11 mouse cellular contexts compared by ENCODE assay signal in the genomic region with DNA sequence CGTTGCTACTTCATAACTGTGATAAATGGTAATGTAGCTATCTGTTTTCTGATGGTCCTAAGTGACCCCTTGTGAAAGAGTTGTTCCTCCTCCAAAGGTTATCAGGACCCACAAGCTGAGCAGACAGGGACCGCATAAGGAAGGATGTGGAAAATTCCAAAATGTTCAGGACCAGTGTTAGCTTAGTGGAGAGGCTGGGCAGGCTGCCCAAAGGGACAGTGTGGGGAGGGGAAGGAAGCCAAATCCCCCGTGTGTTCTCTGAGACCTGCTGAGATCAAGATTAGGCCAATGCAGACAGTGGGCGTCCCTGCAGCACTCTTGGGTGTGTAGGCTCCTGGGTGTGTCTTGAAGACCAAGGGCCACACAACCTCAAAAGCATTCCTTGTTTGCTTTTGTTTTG. TPM values are rescaled to one million over a fixed set of nuclear protein-coding genes. Genes with fewer than 3 reads are reported as not detected.
DNase-seq lines count a peak whose midpoint lies in the region; ATAC-seq and TF ChIP-seq lines count a peak whose summit lies in the region.
"Had no signal": no experiment of that assay in that cellular context is flagged by ENCODE, and none has a peak within 500 bp of the region (broad histone marks: within the 10 kb centered on the region; RNA-seq: fewer than 3 reads in every experiment).

No protein-coding gene starts in this region.

- DNase-seq in cerebellum, adult 18-20 months, result peak; percentile 68 to 80
- DNase-seq in cerebellum, adult 11 months, result no peak
- DNase-seq in MEL (ENCODE audit: low read depth, low spot score), result peak; percentile 41
- peak; percentile 57 for DNase-seq in gastrocnemius, postnatal 14 days
- DNase-seq in kidney, postnatal 0 days (ENCODE audit: low spot score), result peak; percentile 78
- no peak for DNase-seq in hindbrain, postnatal 0 days (ENCODE audit: low spot score)
- DNase-seq in right cerebral cortex, adult 18-20 months, result no peak
- no peak for DNase-seq in thymus, postnatal 10 days (ENCODE audit: low spot score in 2 of 2)

- ATAC-seq in kidney, postnatal 0 days (replicated peaks; ENCODE audit: low FRiP score, low read depth), result no peak
- ATAC-seq in hindbrain, postnatal 0 days, result no peak

- TF ChIP-seq EP300 in MEL (IDR thresholded peaks at IDR 0.05; ENCODE audit: low read depth in 1 of 2, low read length in 2 of 2), result no peak

- 52% methylated on average over 4 of the region's 4 CpGs for WGBS in kidney, postnatal 0 days
- WGBS in hindbrain, postnatal 0 days, result 57% methylated on average over 4 of the region's 4 CpGs

- TF ChIP-seq RAD21 in MEL (IDR thresholded peaks at IDR 0.05; ENCODE audit: low read depth, low read length), result no peak

- 0 out of 2 replicates have a peak overlapping the region, but pooled peaks have one; percentile 7 for H3K27ac ChIP-seq in MEL (ENCODE audit: control insufficient read depth, low read depth, low read length)
- peak overlapping the region; percentile 39; the same call in 1 of the 2 replicates for H3K27ac ChIP-seq in kidney, postnatal 0 days
- no peak overlapping the region for H3K27ac ChIP-seq in hindbrain, postnatal 0 days
- H3K27ac ChIP-seq: liver, embryonic 14.5 days; neural tube, embryonic 13.5 days had no signal

- TF ChIP-seq POLR2A in MEL (IDR thresholded peaks at IDR 0.05; ENCODE audit: control insufficient read depth in 1 of 2, insufficient read depth in 1 of 2, low read depth in 1 of 2, low read length in 2 of 2, poor library complexity in 1 of 2), result no peak

- H3K4me3 ChIP-seq in MEL (ENCODE audit: control insufficient read depth in 1 of 2, insufficient read depth in 1 of 2, low read depth in 2 of 2, low read length in 2 of 2), result no peak overlapping the region
- no peak overlapping the region for H3K4me3 ChIP-seq in kidney, postnatal 0 days (replicated peaks; ENCODE audit: low read depth, low read length)
- no peak overlapping the region for H3K4me3 ChIP-seq in hindbrain, postnatal 0 days (ENCODE audit: low read length)
- H3K4me3 ChIP-seq: neural tube, embryonic 13.5 days had no signal

- H3K9ac ChIP-seq in MEL (ENCODE audit: control insufficient read depth, low read depth, low read length, poor library complexity, severe bottlenecking), result no peak overlapping the region
- no peak overlapping the region for H3K9ac ChIP-seq in kidney, postnatal 0 days (ENCODE audit: low read depth, low read length)
- H3K9ac ChIP-seq in hindbrain, postnatal 0 days (replicated peaks; ENCODE audit: low read length), result no peak overlapping the region
- H3K9ac ChIP-seq: liver, embryonic 14.5 days; neural tube, embryonic 13.5 days had no signal

- peaks cover 0 to 10% of the 10 kb centered on the region in 2 experiments; a peak in 3 of 4 replicates for H3K36me3 ChIP-seq in MEL (ENCODE audit: control insufficient read depth in 1 of 2, insufficient read depth in 2 of 2, low read length in 2 of 2)
- H3K36me3 ChIP-seq in kidney, postnatal 0 days (ENCODE audit: insufficient read depth, low read length), result peaks cover 9% of the 10 kb centered on the region; the same call in 1 of the 2 replicates
- H3K36me3 ChIP-seq in hindbrain, postnatal 0 days (ENCODE audit: insufficient read depth, low read length), result peaks cover 8% of the 10 kb centered on the region

- TF ChIP-seq CTCF in MEL (IDR thresholded peaks at IDR 0.05 in 2 of 3, conservative IDR thresholded peaks at IDR 0.05 in 1 of 3; ENCODE audit: control insufficient read depth in 1 of 3, insufficient read depth in 1 of 3, low read depth in 2 of 3, low read length in 3 of 3, poor library complexity in 1 of 3, severe bottlenecking in 1 of 3), result no peak
- no peak for TF ChIP-seq CTCF in kidney, postnatal 0 days (IDR thresholded peaks at IDR 0.05; ENCODE audit: low read depth)
- no peak for TF ChIP-seq CTCF in hindbrain, postnatal 0 days (IDR thresholded peaks at IDR 0.05; ENCODE audit: low read depth)

- peaks cover 3 to 8% of the 10 kb centered on the region in 2 experiments for H3K4me1 ChIP-seq in MEL (ENCODE audit: control insufficient read depth in 1 of 2, insufficient read depth in 2 of 2, low read length in 2 of 2)
- H3K4me1 ChIP-seq in kidney, postnatal 0 days (replicated peaks; ENCODE audit: insufficient read depth, low read length), result no peaks in the 10 kb centered on the region
- no peaks in the 10 kb centered on the region for H3K4me1 ChIP-seq in hindbrain, postnatal 0 days (ENCODE audit: insufficient read depth, low read length)

- H3K79me2 ChIP-seq in MEL (ENCODE audit: control insufficient read depth, insufficient read depth, low read length, poor library complexity), result no peaks in the 10 kb centered on the region; the same call in 1 of the 2 replicates

- intact Hi-C loops in gastrocnemius, postnatal 14 days (cut with DNase I; ENCODE audit: low total_unique reads), result no loop called here

- H3K27me3 ChIP-seq in MEL (ENCODE audit: control insufficient read depth in 1 of 2, insufficient read depth in 2 of 2, low read length in 2 of 2), result no peaks in the 10 kb centered on the region
- no peaks in the 10 kb centered on the region for H3K27me3 ChIP-seq in kidney, postnatal 0 days (ENCODE audit: insufficient read depth, low read length)
- H3K27me3 ChIP-seq in hindbrain, postnatal 0 days (ENCODE audit: insufficient read depth, low read length), result no peaks in the 10 kb centered on the region
- H3K27me3 ChIP-seq: neural tube, embryonic 13.5 days had no signal

- H3K9me3 ChIP-seq in MEL (replicated peaks; ENCODE audit: insufficient read depth, low read length), result no peaks in the 10 kb centered on the region
- H3K9me3 ChIP-seq in kidney, postnatal 0 days (replicated peaks; ENCODE audit: low read length), result no peaks in the 10 kb centered on the region
- no peaks in the 10 kb centered on the region for H3K9me3 ChIP-seq in hindbrain, postnatal 0 days (ENCODE audit: low read length)
- H3K9me3 ChIP-seq: neural tube, embryonic 13.5 days had no signal

- H3K4me2 ChIP-seq in kidney, postnatal 0 days (ENCODE audit: low read length), result no peak overlapping the region
- H3K4me2 ChIP-seq in hindbrain, postnatal 0 days (ENCODE audit: low read depth, low read length), result no peak overlapping the region
- H3K4me2 ChIP-seq: neural tube, embryonic 13.5 days had no signal

TF ChIP-seq in MEL, 35 proteins besides CTCF, POLR2A, EP300 and RAD21:
- no peak for TF ChIP-seq TBP (IDR thresholded peaks at IDR 0.05; ENCODE audit: low read depth, low read length)
- peak; percentile 19; the same call in 1 of the 2 replicates for TF ChIP-seq GATA1 (IDR thresholded peaks at IDR 0.05; ENCODE audit: low read depth, low read length)
- no peak for TF ChIP-seq MYB (IDR thresholded peaks at IDR 0.05; ENCODE audit: low read depth, low read length)
- no peak for TF ChIP-seq SMC3 (IDR thresholded peaks at IDR 0.05; ENCODE audit: low read depth, low read length)
- TF ChIP-seq NELFE (IDR thresholded peaks at IDR 0.05; ENCODE audit: low read depth, low read length), result no peak
- no peak for TF ChIP-seq RCOR1 (IDR thresholded peaks at IDR 0.05; ENCODE audit: low read depth, low read length)
- TF ChIP-seq ELF1 (IDR thresholded peaks at IDR 0.05; ENCODE audit: low read depth, low read length), result no peak

RNA-seq across cellular contexts. Expression of a gene that starts 19.3 kb away (rescaled TPM):
- 84.1 and 90.9 TPM in 2 replicates for total RNA-seq in MEL (2012; rRNA removed)
- 100 to 1,000 TPM in 1 of 2 experiments, not detected in 1; 189 TPM for polyA plus RNA-seq in MEL (2012; ENCODE audit: insufficient read depth in 1 of 2, insufficient read length in 2 of 2, low read depth in 1 of 2, low replicate concordance in 2 of 2, missing spikeins in 1 of 2)
- total RNA-seq in gastrocnemius, postnatal 14 days (2021), result 10 to 100 TPM; 18.7 to 24.7 TPM
- 166 and 169 TPM in 2 replicates for polyA plus RNA-seq in kidney, postnatal 0 days (2015; fragmentation: Nextera tagmentation; extraction: Ambion mirVana)
- 152 and 207 TPM in 2 replicates for total RNA-seq in hindbrain, postnatal 0 days (2014; rRNA removed)
- polyA plus RNA-seq in hindbrain, postnatal 0 days (2015; fragmentation: Nextera tagmentation; extraction: Ambion mirVana), result 99.3 and 113 TPM in 2 replicates

RNA-seq across cellular contexts. Expression of a gene that starts 33.8 kb away (rescaled TPM):
- total RNA-seq in MEL (2012; rRNA removed), result 80.2 and 84.9 TPM in 2 replicates
- 100 to 1,000 TPM in 1 of 2 experiments, not detected in 1; 212 TPM for polyA plus RNA-seq in MEL (2012; ENCODE audit: insufficient read depth in 1 of 2, insufficient read length in 2 of 2, low read depth in 1 of 2, low replicate concordance in 2 of 2, missing spikeins in 1 of 2)
- total RNA-seq in gastrocnemius, postnatal 14 days (2021), result 10 to 100 TPM; 22.9 to 25.7 TPM
- polyA plus RNA-seq in kidney, postnatal 0 days (2015; fragmentation: Nextera tagmentation; extraction: Ambion mirVana), result 166 and 188 TPM in 2 replicates
- 248 and 349 TPM in 2 replicates for total RNA-seq in hindbrain, postnatal 0 days (2014; rRNA removed)
- 188 and 189 TPM in 2 replicates for polyA plus RNA-seq in hindbrain, postnatal 0 days (2015; fragmentation: Nextera tagmentation; extraction: Ambion mirVana)

RNA-seq across cellular contexts. Expression of a gene that starts 35.7 kb away (rescaled TPM):
- 10.8 and 12.4 TPM in 2 replicates for total RNA-seq in MEL (2012; rRNA removed)
- polyA plus RNA-seq in MEL (2012; ENCODE audit: insufficient read depth in 1 of 2, insufficient read length in 2 of 2, low read depth in 1 of 2, low replicate concordance in 2 of 2, missing spikeins in 1 of 2), result 10 to 100 TPM in 1 of 2 experiments, not detected in 1; 25.9 TPM
- 10 to 100 TPM in 1 of 2 experiments, 1 to 10 TPM in 1; 9.0 to 10.3 TPM for total RNA-seq in gastrocnemius, postnatal 14 days (2021)
- polyA plus RNA-seq in kidney, postnatal 0 days (2015; fragmentation: Nextera tagmentation; extraction: Ambion mirVana), result 14.9 and 17.1 TPM in 2 replicates
- 15.6 and 16.7 TPM in 2 replicates for total RNA-seq in hindbrain, postnatal 0 days (2014; rRNA removed)
- polyA plus RNA-seq in hindbrain, postnatal 0 days (2015; fragmentation: Nextera tagmentation; extraction: Ambion mirVana), result 10.0 and 10.8 TPM in 2 replicates

RNA-seq across cellular contexts. Expression of a gene that starts 41.0 kb away (rescaled TPM):
- 0.20 and 0.39 TPM in 2 replicates for total RNA-seq in MEL (2012; rRNA removed)
- polyA plus RNA-seq in MEL (2012; ENCODE audit: insufficient read depth in 1 of 2, insufficient read length in 2 of 2, low read depth in 1 of 2, low replicate concordance in 2 of 2, missing spikeins in 1 of 2), result 1 to 10 TPM in 1 of 2 experiments, not detected in 1; 1.1 TPM
- total RNA-seq in gastrocnemius, postnatal 14 days (2021), result under 1 TPM; 0.53 to 0.88 TPM
- 1.9 and 2.8 TPM in 2 replicates for polyA plus RNA-seq in kidney, postnatal 0 days (2015; fragmentation: Nextera tagmentation; extraction: Ambion mirVana)
- total RNA-seq in hindbrain, postnatal 0 days (2014; rRNA removed), result 0.65 and 3.3 TPM in 2 replicates
- polyA plus RNA-seq in hindbrain, postnatal 0 days (2015; fragmentation: Nextera tagmentation; extraction: Ambion mirVana), result 1.3 and 1.5 TPM in 2 replicates
- polyA plus RNA-seq: C2C12 had no signal

RNA-seq across cellular contexts. Expression of a gene that starts 47.2 kb away (rescaled TPM):
- total RNA-seq in MEL (2012; rRNA removed), result 49.1 and 54.4 TPM in 2 replicates
- 10 to 100 TPM in 1 of 2 experiments, not detected in 1; 77.4 TPM for polyA plus RNA-seq in MEL (2012; ENCODE audit: insufficient read depth in 1 of 2, insufficient read length in 2 of 2, low read depth in 1 of 2, low replicate concordance in 2 of 2, missing spikeins in 1 of 2)
- total RNA-seq in gastrocnemius, postnatal 14 days (2021), result 10 to 100 TPM; 64.9 to 73.0 TPM
- 81.3 and 81.8 TPM in 2 replicates for polyA plus RNA-seq in kidney, postnatal 0 days (2015; fragmentation: Nextera tagmentation; extraction: Ambion mirVana)
- 48.7 and 56.8 TPM in 2 replicates for total RNA-seq in hindbrain, postnatal 0 days (2014; rRNA removed)
- 53.8 and 56.6 TPM in 2 replicates for polyA plus RNA-seq in hindbrain, postnatal 0 days (2015; fragmentation: Nextera tagmentation; extraction: Ambion mirVana)

Comparison
In these comparisons a context has a peak if more than half of its experiments do, and no peak if none do; other contexts are left out.
1. DNase-seq: peak in cerebellum, adult 18-20 months (2 of 2), MEL (single experiment), gastrocnemius, postnatal 14 days (single experiment) and kidney, postnatal 0 days (single experiment); none in cerebellum, adult 11 months (single experiment), hindbrain, postnatal 0 days (single experiment), right cerebral cortex, adult 18-20 months (single experiment) and thymus, postnatal 10 days (0 of 2).